Mouse (Mus musculus): ENCODE data around the gene Rit1.
"Not testable (repeated sequence)": the region's sequence is repeated elsewhere in the genome, so short reads cannot be mapped to it uniquely, and the experiment has no call there.

Rit1 gene

GRCm38 (mm10) chr3:88716399-88717197, at the start of gene Rit1:
Rit1 (plus strand) TSS chr3:88716838.
- in situ Hi-C loops (cut with MboI, MseI), result no loop called here

GRCm38 (mm10) chr3:88677399-88677798, 39.2 kb upstream of the Rit1 start:
- in situ Hi-C loops (cut with MboI, MseI), result loop anchor here (5.0 kb wide), 1 partner anchor 75 kb away; no protein-coding TSS in a partner anchor

GRCm38 (mm10) chr3:88683814-88684213, 32.8 kb upstream of the Rit1 start:
- in situ Hi-C loops (cut with MboI, MseI), result no loop called here

GRCm38 (mm10) chr3:88684236-88684979, 32.2 kb upstream of the Rit1 start:
- in situ Hi-C loops (cut with MboI, MseI), result no loop called here

- in situ Hi-C loops (cut with MboI, MseI), result no loop called here
Observed at GRCm38 (mm10) chr3:88684980-88685941, 31.4 kb upstream of the Rit1 start, which contains the start of gene Khdc4. Khdc4 (plus strand) TSS chr3:88685803.

- in situ Hi-C loops (cut with MboI, MseI), result no loop called here
Observed at GRCm38 (mm10) chr3:88685958-88686451, 30.6 kb upstream of the Rit1 start.

GRCm38 (mm10) chr3:88686734-88687611, 29.7 kb upstream of the Rit1 start:
- in situ Hi-C loops (cut with MboI, MseI), result no loop called here

GRCm38 (mm10) chr3:88689079-88689478, 27.6 kb upstream of the Rit1 start:
- in situ Hi-C loops (cut with MboI, MseI), result no loop called here

- in situ Hi-C loops (cut with MboI, MseI), result loop anchor here (5.0 kb wide), 3 partner anchors 53 to 383 kb away; no protein-coding TSS in a partner anchor
Observed at GRCm38 (mm10) chr3:88695545-88695944, 21.1 kb upstream of the Rit1 start.

- in situ Hi-C loops (cut with MboI, MseI), result loop anchor here (5.0 kb wide), 3 partner anchors 56 to 386 kb away; no protein-coding TSS in a partner anchor
Observed at GRCm38 (mm10) chr3:88698051-88698450, 18.6 kb upstream of the Rit1 start.

GRCm38 (mm10) chr3:88698834-88699233, 17.8 kb upstream of the Rit1 start:
- in situ Hi-C loops (cut with MboI, MseI), result loop anchor here (5.0 kb wide), 3 partner anchors 57 to 387 kb away; no protein-coding TSS in a partner anchor

- in situ Hi-C loops (cut with MboI, MseI), result no loop called here
Observed at GRCm38 (mm10) chr3:88700247-88700646, 16.4 kb upstream of the Rit1 start.

GRCm38 (mm10) chr3:88701222-88701621, 15.4 kb upstream of the Rit1 start:
- in situ Hi-C loops (cut with MboI, MseI), result no loop called here

GRCm38 (mm10) chr3:88713709-88714108, 2.9 kb upstream of the Rit1 start:
- in situ Hi-C loops (cut with MboI, MseI), result no loop called here

GRCm38 (mm10) chr3:88714725-88715124, 1.9 kb upstream of the Rit1 start:
- in situ Hi-C loops (cut with MboI, MseI), result no loop called here

- in situ Hi-C loops (cut with MboI, MseI), result not testable (repeated sequence)
Observed at GRCm38 (mm10) chr3:88715716-88716115, 922 bp upstream of the Rit1 start.

- in situ Hi-C loops (cut with MboI, MseI), result no loop called here
Observed at GRCm38 (mm10) chr3:88717198-88717798, 660 bp downstream of the Rit1 start.

GRCm38 (mm10) chr3:88717831-88718230, 1.2 kb downstream of the Rit1 start:
- in situ Hi-C loops (cut with MboI, MseI), result no loop called here

- in situ Hi-C loops (cut with MboI, MseI), result no loop called here
Observed at GRCm38 (mm10) chr3:88719098-88719497, 2.5 kb downstream of the Rit1 start.

- in situ Hi-C loops (cut with MboI, MseI), result no loop called here
Observed at GRCm38 (mm10) chr3:88736556-88736955, 19.9 kb downstream of the Rit1 start.
